ENCODE assay signal across 13 mouse cellular contexts in the genomic region with DNA sequence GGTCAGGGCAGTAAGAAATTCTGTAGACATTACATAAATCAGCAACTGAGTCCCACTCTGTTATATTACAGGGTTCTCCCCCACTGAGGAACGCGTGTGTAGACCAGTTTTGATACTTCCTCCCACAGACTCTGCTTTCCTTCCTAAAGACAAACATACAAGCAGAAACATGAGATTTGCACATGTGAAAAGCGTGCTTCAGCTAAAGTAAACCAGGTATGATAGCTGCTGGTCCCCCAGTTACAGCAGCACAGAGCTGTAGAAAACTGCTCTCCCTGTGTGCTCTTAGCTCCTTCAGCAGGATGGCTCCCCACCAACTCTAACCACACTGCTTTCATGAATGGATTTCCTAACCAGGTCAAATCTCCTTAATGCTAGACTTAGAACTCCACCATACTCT.
"Had no signal": no experiment of that assay in that cellular context is flagged by ENCODE, and none has a peak within 500 bp of the region (broad histone marks: within the 10 kb centered on the region; RNA-seq: fewer than 3 reads in every experiment).

No protein-coding gene starts in this region.

- H3K27ac ChIP-seq: kidney, embryonic 15.5 days; limb, embryonic 13.5 days; liver, embryonic 14.5 days; neural tube, embryonic 13.5 days had no signal

- H3K27me3 ChIP-seq: kidney, embryonic 15.5 days; limb, embryonic 13.5 days; neural tube, embryonic 13.5 days had no signal

- H3K9ac ChIP-seq: kidney, embryonic 15.5 days; limb, embryonic 13.5 days; liver, embryonic 14.5 days; neural tube, embryonic 13.5 days had no signal

- H3K36me3 ChIP-seq: kidney, embryonic 15.5 days; limb, embryonic 13.5 days; neural tube, embryonic 13.5 days had no signal

- H3K9me3 ChIP-seq: kidney, embryonic 15.5 days; limb, embryonic 13.5 days had no signal

- H3K4me3 ChIP-seq: kidney, embryonic 15.5 days; limb, embryonic 13.5 days; neural tube, embryonic 13.5 days had no signal

- DNase-seq: kidney, postnatal 14 days; left cerebral cortex, postnatal 4 days; lung, adult 18-20 months; midbrain, embryonic 14.5 days; retina, postnatal 1 day; right cerebral cortex, postnatal 4 days; spleen, adult 18-20 months; thymus, adult 18-20 months; thymus, postnatal 14 days had no signal

- H3K4me2 ChIP-seq: kidney, embryonic 15.5 days; limb, embryonic 13.5 days; neural tube, embryonic 13.5 days had no signal
